10 mouse cellular contexts compared by ENCODE assay signal in genomic region chr9:60141081-60141514, GRCm38 (mm10).
DNase-seq lines count a peak whose midpoint lies in the region; ATAC-seq lines count a peak whose summit lies in the region.
"Had no signal": no experiment of that assay in that cellular context is flagged by ENCODE, and none has a peak within 500 bp of the region (broad histone marks: within the 10 kb centered on the region; RNA-seq: fewer than 3 reads in every experiment).

No protein-coding gene starts in this region.

- H3K27me3 ChIP-seq in forebrain, embryonic 15.5 days, result no peaks in the 10 kb centered on the region

- peaks cover 10% of the 10 kb centered on the region for H3K4me1 ChIP-seq in forebrain, embryonic 15.5 days

- H3K36me3 ChIP-seq in forebrain, embryonic 15.5 days, result no peaks in the 10 kb centered on the region

- ATAC-seq in forebrain, embryonic 15.5 days (replicated peaks), result no peak

- 0 out of 2 replicates have a peak overlapping the region, but pooled peaks have one; percentile 8 for H3K4me2 ChIP-seq in forebrain, embryonic 15.5 days (replicated peaks)
- H3K4me2 ChIP-seq: liver, embryonic 11.5 days had no signal

- peak; percentile 9 for DNase-seq in right cerebral cortex, adult 18-20 months
- DNase-seq in right cerebral cortex, postnatal 14 days, result no peak
- DNase-seq in mesoderm, embryonic 11.5 days (ENCODE audit: low read depth, low spot score), result peak; percentile 68
- DNase-seq in urinary bladder, adult 2 months (ENCODE audit: low spot score), result no peak
- no peak for DNase-seq in testis, postnatal 10 days (ENCODE audit: low spot score)
- DNase-seq in Muller cell, postnatal 12 days (ENCODE audit: inconsistent ontology term), result no peak
- DNase-seq: gastrocnemius, adult 2 months had no signal

- no peak overlapping the region for H3K9ac ChIP-seq in forebrain, embryonic 15.5 days (replicated peaks)

- no peak overlapping the region for H3K4me3 ChIP-seq in forebrain, embryonic 15.5 days
- H3K4me3 ChIP-seq: gastrocnemius, adult 2 months; myocyte had no signal

- WGBS in forebrain, embryonic 15.5 days, result 17% methylated on average over 7 of the region's 7 CpGs

- H3K27ac ChIP-seq in forebrain, embryonic 15.5 days (replicated peaks), result no peak overlapping the region
- H3K27ac ChIP-seq: gastrocnemius, adult 2 months had no signal

- H3K9me3 ChIP-seq in forebrain, embryonic 15.5 days, result no peaks in the 10 kb centered on the region

Comparison
In these comparisons a context has a peak if more than half of its experiments do, and no peak if none do; other contexts are left out.
1. DNase-seq: peak in right cerebral cortex, adult 18-20 months (single experiment) and mesoderm, embryonic 11.5 days (single experiment); none in right cerebral cortex, postnatal 14 days (single experiment), urinary bladder, adult 2 months (single experiment), testis, postnatal 10 days (single experiment) and Muller cell, postnatal 12 days (single experiment).